ENCODE assay signal across 21 mouse cellular contexts in genomic region chr5:66062930-66063220, GRCm38 (mm10). TPM values are rescaled to one million over a fixed set of nuclear protein-coding genes. Genes with fewer than 3 reads are reported as not detected.
DNase-seq lines count a peak whose midpoint lies in the region; ATAC-seq and TF ChIP-seq lines count a peak whose summit lies in the region.
"Had no signal": no experiment of that assay in that cellular context is flagged by ENCODE, and none has a peak within 500 bp of the region (broad histone marks: within the 10 kb centered on the region; RNA-seq: fewer than 3 reads in every experiment).

No protein-coding gene starts in this region.

- no peaks in the 10 kb centered on the region for H3K36me3 ChIP-seq in hindbrain, embryonic 13.5 days
- H3K36me3 ChIP-seq in hindbrain, postnatal 0 days (ENCODE audit: insufficient read depth, low read length), result no peaks in the 10 kb centered on the region
- H3K36me3 ChIP-seq in kidney, embryonic 15.5 days, result no peaks in the 10 kb centered on the region
- H3K36me3 ChIP-seq in limb, embryonic 10.5 days, result no peaks in the 10 kb centered on the region
- H3K36me3 ChIP-seq: embryonic facial prominence, embryonic 15.5 days; limb, embryonic 15.5 days; midbrain, embryonic 12.5 days had no signal

- ATAC-seq in hindbrain, embryonic 13.5 days (ENCODE audit: low FRiP score), result no peak
- no peak for ATAC-seq in hindbrain, postnatal 0 days
- ATAC-seq in kidney, embryonic 15.5 days (replicated peaks; ENCODE audit: low FRiP score), result 0 out of 2 replicates have a peak, but pooled peaks have one; percentile 7

- no peak overlapping the region for H3K9ac ChIP-seq in hindbrain, embryonic 13.5 days
- H3K9ac ChIP-seq in hindbrain, postnatal 0 days (replicated peaks; ENCODE audit: low read length), result no peak overlapping the region
- no peak overlapping the region for H3K9ac ChIP-seq in kidney, embryonic 15.5 days
- H3K9ac ChIP-seq: embryonic facial prominence, embryonic 15.5 days; limb, embryonic 15.5 days; midbrain, embryonic 12.5 days had no signal

- DNase-seq in hindbrain, postnatal 0 days (ENCODE audit: low spot score), result no peak
- no peak for DNase-seq in kidney, postnatal 4 days
- DNase-seq in testis, postnatal 14 days (ENCODE audit: low spot score), result peak; percentile 74
- no peak for DNase-seq in testis, postnatal 10 days (ENCODE audit: low spot score)
- DNase-seq in limb, embryonic 10.5 days (ENCODE audit: low spot score), result no peak
- DNase-seq in cerebellum, postnatal 4 days (ENCODE audit: low spot score in 2 of 2), result no peak
- DNase-seq: cerebellum, adult 18-20 months; cerebellum, postnatal 25 days; gastrocnemius, postnatal 25 days; heart, adult 2 months; heart, postnatal 36 days; layer of hippocampus, postnatal 36 days; lung, adult 2 months; right cerebral cortex, postnatal 14 days had no signal

- H3K4me3 ChIP-seq in hindbrain, embryonic 13.5 days, result no peak overlapping the region
- H3K4me3 ChIP-seq in hindbrain, postnatal 0 days (ENCODE audit: low read length), result no peak overlapping the region
- H3K4me3 ChIP-seq in kidney, embryonic 15.5 days (replicated peaks), result no peak overlapping the region
- no peak overlapping the region for H3K4me3 ChIP-seq in limb, embryonic 10.5 days
- H3K4me3 ChIP-seq: embryonic facial prominence, embryonic 15.5 days; heart, adult 2 months; limb, embryonic 15.5 days; midbrain, embryonic 12.5 days had no signal

- no peaks in the 10 kb centered on the region for H3K9me3 ChIP-seq in hindbrain, embryonic 13.5 days
- H3K9me3 ChIP-seq in hindbrain, postnatal 0 days (ENCODE audit: low read length), result no peaks in the 10 kb centered on the region
- H3K9me3 ChIP-seq in kidney, embryonic 15.5 days (replicated peaks), result no peaks in the 10 kb centered on the region
- no peaks in the 10 kb centered on the region for H3K9me3 ChIP-seq in limb, embryonic 10.5 days (replicated peaks)
- H3K9me3 ChIP-seq: embryonic facial prominence, embryonic 15.5 days; limb, embryonic 15.5 days; midbrain, embryonic 12.5 days had no signal

- TF ChIP-seq CTCF in hindbrain, postnatal 0 days (IDR thresholded peaks at IDR 0.05; ENCODE audit: low read depth), result no peak

- peak overlapping the region; percentile 42; the same call in 1 of the 2 replicates for H3K27ac ChIP-seq in hindbrain, embryonic 13.5 days
- H3K27ac ChIP-seq in hindbrain, postnatal 0 days, result no peak overlapping the region
- H3K27ac ChIP-seq in kidney, embryonic 15.5 days, result peak overlapping the region; percentile 84
- no peak overlapping the region for H3K27ac ChIP-seq in limb, embryonic 10.5 days
- H3K27ac ChIP-seq: embryonic facial prominence, embryonic 15.5 days; heart, adult 2 months; limb, embryonic 15.5 days; midbrain, embryonic 12.5 days had no signal

- H3K27me3 ChIP-seq in hindbrain, embryonic 13.5 days, result no peaks in the 10 kb centered on the region
- H3K27me3 ChIP-seq in hindbrain, postnatal 0 days (ENCODE audit: insufficient read depth, low read length), result no peaks in the 10 kb centered on the region
- H3K27me3 ChIP-seq in kidney, embryonic 15.5 days, result no peaks in the 10 kb centered on the region
- no peaks in the 10 kb centered on the region; the same call in 1 of the 2 replicates for H3K27me3 ChIP-seq in limb, embryonic 10.5 days (ENCODE audit: low read depth, poor library complexity, severe bottlenecking)
- H3K27me3 ChIP-seq: embryonic facial prominence, embryonic 15.5 days; limb, embryonic 15.5 days had no signal

- no peak overlapping the region for H3K4me2 ChIP-seq in hindbrain, embryonic 13.5 days
- H3K4me2 ChIP-seq in hindbrain, postnatal 0 days (ENCODE audit: low read depth, low read length), result no peak overlapping the region
- H3K4me2 ChIP-seq in kidney, embryonic 15.5 days, result no peak overlapping the region
- H3K4me2 ChIP-seq: embryonic facial prominence, embryonic 15.5 days; limb, embryonic 15.5 days; midbrain, embryonic 12.5 days had no signal

- 82% methylated on average over 3 of the region's 3 CpGs for WGBS in hindbrain, embryonic 13.5 days
- WGBS in hindbrain, postnatal 0 days, result 77% methylated on average over 3 of the region's 3 CpGs
- WGBS in kidney, embryonic 15.5 days, result 64% methylated on average over 3 of the region's 3 CpGs
- WGBS in limb, embryonic 10.5 days, result 85% methylated on average over 3 of the region's 3 CpGs

- H3K4me1 ChIP-seq in hindbrain, embryonic 13.5 days (replicated peaks), result peaks cover 15% of the 10 kb centered on the region; the same call in 1 of the 2 replicates
- H3K4me1 ChIP-seq in hindbrain, postnatal 0 days (ENCODE audit: insufficient read depth, low read length), result no peaks in the 10 kb centered on the region
- peaks cover 31% of the 10 kb centered on the region for H3K4me1 ChIP-seq in kidney, embryonic 15.5 days
- H3K4me1 ChIP-seq in limb, embryonic 10.5 days, result 0 out of 2 replicates have a peak, but pooled peaks cover 3% of the 10 kb centered on the region
- H3K4me1 ChIP-seq: embryonic facial prominence, embryonic 15.5 days; limb, embryonic 15.5 days had no signal

RNA-seq across cellular contexts. Expression of gene 9130230L23Rik, which starts 58.8 kb away (rescaled TPM):
- 0.44 TPM in 1 of 2 replicates, not detected in the other for polyA plus RNA-seq in hindbrain, embryonic 13.5 days (2015; fragmentation: Nextera tagmentation; extraction: Ambion mirVana)
- total RNA-seq in hindbrain, postnatal 0 days (2014; rRNA removed), result 0.18 TPM in 1 of 2 replicates, not detected in the other
- 0.37 TPM in 1 of 2 replicates, not detected in the other for polyA plus RNA-seq in hindbrain, postnatal 0 days (2015; fragmentation: Nextera tagmentation; extraction: Ambion mirVana)
- polyA plus RNA-seq in kidney, embryonic 15.5 days (2015; fragmentation: Nextera tagmentation; extraction: Ambion mirVana), result 0.42 and 0.65 TPM in 2 replicates
- polyA plus RNA-seq in limb, embryonic 10.5 days (2016; fragmentation: Nextera tagmentation; extraction: Ambion mirVana), result 0.10 and 0.11 TPM in 2 replicates
- total RNA-seq: gastrocnemius, postnatal 25 days; heart, adult 2 months; heart, postnatal 36 days; layer of hippocampus, postnatal 36 days; left cerebral cortex, postnatal 25 days had no signal
- polyA plus RNA-seq: forebrain, embryonic 16.5 days; midbrain, embryonic 12.5 days had no signal

Comparison
In these comparisons a context has a peak if more than half of its experiments do, and no peak if none do; other contexts are left out.
1. H3K27ac ChIP-seq: peak in hindbrain, embryonic 13.5 days (single experiment) and kidney, embryonic 15.5 days (single experiment); none in hindbrain, postnatal 0 days (single experiment) and limb, embryonic 10.5 days (single experiment).